Mouse (Mus musculus): ENCODE data around the gene Gm20708.

GRCm38 (mm10) chr11:117875681-117876080 is 66.2 kb downstream of the Gm20708 start:
- TF ChIP-seq GATA1 (IDR thresholded peaks at IDR 0.05; ENCODE audit: borderline replicate concordance, low read length) (no peak), FLI1 (IDR thresholded peaks at IDR 0.05; ENCODE audit: low read length) (no peak)
